Mouse (Mus musculus): ENCODE results near the gene Hist1h1c.
"Not testable (repeated sequence)": the region's sequence is repeated elsewhere in the genome, so short reads cannot be mapped to it uniquely, and the experiment has no call there.

The Hist1h1c gene

GRCm38 (mm10) chr13:23760972-23761864, 22.6 kb downstream of the Hist1h1c start, which contains the start of gene Hist1h4a:
Gene Hist1h4a (minus strand): TSS chr13:23761230.
- peak; percentile 100 for DNase-seq (ENCODE audit: low spot score in 2 of 2)

- peak; percentile 44 to 73 for DNase-seq (ENCODE audit: low spot score in 2 of 2)
Observed at GRCm38 (mm10) chr13:23761871-23762821, 23.5 kb downstream of the Hist1h1c start, which contains the start of gene Hist1h3a. Gene Hist1h3a (minus strand): TSS chr13:23762386.

DNA sequence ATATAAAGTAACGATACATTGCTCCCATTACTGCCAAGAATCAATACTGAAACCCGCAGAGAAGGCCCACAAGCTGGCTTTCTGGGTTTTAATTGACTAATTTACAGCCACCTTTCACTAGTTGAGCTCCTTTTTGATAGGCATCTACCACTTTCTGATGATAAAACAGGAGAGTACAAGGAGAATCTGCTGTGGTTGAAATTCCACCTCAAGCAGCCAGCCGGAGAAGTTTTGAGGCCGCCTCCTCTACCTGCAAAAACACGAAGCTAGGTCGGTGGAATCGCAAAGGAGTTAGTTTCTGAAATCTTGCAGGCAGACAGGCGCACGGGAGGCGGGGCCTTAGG, 24.6 kb downstream of the Hist1h1c start:
- no peak for DNase-seq (ENCODE audit: low spot score in 2 of 2)

DNA sequence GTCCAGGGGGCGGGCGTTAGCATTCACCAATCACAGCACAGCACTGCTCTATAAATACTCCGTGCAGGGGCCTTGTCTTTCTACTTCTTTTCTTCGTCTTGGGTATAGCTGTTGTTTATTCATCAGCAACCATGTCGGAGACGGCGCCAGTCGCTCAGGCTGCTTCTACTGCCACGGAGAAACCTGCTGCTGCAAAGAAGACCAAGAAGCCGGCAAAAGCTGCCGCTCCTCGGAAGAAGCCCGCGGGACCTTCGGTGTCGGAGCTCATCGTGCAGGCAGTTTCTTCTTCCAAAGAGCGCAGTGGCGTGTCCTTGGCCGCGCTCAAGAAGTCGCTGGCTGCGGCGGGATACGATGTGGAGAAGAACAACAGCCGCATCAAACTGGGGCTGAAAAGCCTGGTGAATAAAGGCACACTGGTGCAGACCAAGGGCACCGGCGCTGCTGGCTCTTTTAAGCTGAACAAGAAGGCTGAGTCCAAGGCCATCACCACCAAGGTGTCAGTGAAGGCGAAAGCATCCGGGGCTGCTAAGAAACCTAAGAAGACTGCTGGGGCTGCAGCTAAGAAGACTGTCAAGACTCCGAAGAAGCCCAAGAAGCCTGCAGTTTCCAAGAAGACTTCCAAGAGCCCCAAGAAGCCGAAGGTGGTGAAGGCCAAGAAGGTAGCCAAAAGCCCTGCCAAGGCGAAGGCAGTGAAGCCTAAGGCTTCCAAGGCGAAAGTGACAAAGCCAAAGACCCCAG, 25.1 kb downstream of the Hist1h1c start, which contains the start of gene Hist1h1a:
TSS of gene Hist1h1a (plus strand) at position 81 of the 738 bp plus-strand sequence.
- peak; percentile 91 to 92 for DNase-seq (ENCODE audit: low spot score in 2 of 2)

DNA sequence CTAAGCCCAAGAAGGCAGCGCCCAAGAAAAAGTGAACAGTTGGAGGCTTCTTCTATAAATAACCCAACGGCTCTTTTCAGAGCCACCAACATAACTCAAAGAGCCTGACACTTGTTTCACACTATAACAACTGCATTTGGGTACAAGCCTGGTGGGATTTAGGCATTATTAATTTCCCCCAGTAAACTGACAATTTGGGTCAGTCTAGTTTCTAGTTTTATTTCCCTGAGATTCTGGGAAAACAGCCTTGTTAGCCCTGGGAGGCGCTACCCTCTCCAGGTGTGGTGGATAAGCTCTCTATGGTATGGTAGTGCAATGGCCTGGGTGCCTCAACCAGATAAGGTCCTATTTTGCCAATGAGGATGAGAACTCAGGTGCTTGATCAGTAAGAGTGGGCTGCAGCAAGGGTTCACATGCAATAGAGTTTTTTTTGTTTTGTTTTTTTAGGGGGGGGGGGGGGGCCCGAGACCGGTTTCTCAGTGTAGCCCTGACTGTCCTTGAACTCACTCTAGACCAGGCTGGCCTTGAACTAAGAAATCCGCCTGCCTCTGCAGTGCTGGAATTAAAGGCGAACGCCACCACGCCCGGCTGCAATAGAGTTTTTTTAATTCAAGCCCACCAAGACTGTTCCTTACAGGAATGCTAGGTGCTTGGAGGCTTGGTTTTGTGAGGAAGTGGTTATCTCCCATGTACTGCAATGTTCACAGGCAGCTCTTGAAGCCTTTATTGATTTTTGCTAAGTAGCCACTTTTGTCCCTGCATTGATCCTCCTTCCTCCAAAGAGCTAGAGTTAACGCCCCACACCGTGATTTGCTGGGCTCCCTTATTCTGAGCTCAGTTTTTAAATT, 25.9 kb downstream of the Hist1h1c start:
- DNase-seq (ENCODE audit: low spot score in 2 of 2), result no peak

- no peak for DNase-seq (ENCODE audit: low spot score in 2 of 2)
Observed at GRCm38 (mm10) chr13:23765172-23765513, 26.5 kb downstream of the Hist1h1c start.

GRCm38 (mm10) chr13:23766772-23767171, 28.2 kb downstream of the Hist1h1c start:
- DNase-seq (ENCODE audit: low spot score in 2 of 2), result no peak

DNA sequence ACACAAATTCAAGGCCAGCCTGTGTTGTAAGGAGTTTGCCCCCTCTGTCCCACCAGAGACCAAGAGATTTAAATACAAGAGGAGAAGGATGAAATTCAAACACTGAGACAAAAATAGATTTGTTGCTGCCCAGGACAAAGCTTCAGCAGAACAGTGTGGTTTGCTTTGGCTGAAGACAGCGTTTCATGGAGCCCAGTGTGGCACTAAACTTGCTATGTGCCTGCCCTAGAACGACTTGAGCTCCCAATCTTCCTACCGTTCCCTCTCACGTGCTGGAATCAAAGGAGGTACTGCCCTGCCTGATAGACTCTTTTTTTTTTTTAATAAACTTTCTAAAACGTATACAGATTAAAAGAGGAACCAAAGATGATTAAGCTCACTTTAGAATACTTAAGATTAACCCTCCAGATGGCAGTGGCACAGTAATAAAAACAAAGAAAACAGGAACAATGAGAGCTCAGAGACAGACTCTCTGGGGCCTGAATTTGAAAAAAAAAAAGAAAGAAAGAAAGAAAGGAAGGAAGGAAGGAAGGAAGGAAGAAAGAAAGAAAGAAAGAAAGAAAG, 30.3 kb downstream of the Hist1h1c start:
- no peak for DNase-seq (ENCODE audit: low spot score in 2 of 2)

GRCm38 (mm10) chr13:23769613-23770012, 31.0 kb downstream of the Hist1h1c start, which contains the start of gene Trim38:
Gene Trim38 (plus strand): TSS chr13:23769913.
- DNase-seq (ENCODE audit: low spot score in 2 of 2), result not testable (repeated sequence)

DNA sequence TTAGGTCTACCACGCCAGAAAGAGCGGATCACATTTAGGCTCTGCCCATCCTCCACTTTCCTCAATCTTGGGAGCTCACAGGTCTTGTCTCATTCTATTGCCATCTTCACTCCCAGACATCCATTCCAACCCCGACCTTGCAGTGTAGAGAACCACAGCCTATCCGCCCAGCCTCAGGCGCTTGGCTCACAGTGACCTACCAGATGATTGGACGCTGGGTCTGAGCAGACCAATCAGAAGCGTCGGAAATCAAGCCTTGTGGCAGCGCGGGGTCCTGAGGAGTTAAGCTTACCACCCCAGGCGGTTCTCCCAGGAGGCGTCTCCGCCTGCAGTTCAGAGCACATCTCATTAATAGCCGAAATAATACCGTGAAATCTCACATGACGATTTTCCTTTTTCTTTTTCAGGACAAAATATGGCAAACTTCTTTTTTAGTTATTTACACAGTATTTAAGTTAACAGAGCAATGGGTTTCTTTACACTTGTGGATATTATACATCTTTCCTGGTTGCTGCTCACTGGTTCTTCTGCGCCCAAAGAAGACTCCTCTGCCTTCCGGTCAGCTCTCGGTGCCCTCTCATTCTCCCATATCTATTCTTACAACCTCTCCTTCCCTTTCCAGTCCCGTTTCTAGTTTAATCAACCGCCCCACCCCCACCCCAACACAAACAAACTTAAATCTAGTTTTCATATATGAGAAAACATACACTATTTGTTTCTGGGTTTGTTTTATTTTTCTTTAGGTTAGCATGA, 34.1 kb downstream of the Hist1h1c start:
- peak; percentile 75 to 83 for DNase-seq (ENCODE audit: low spot score in 2 of 2)

DNA sequence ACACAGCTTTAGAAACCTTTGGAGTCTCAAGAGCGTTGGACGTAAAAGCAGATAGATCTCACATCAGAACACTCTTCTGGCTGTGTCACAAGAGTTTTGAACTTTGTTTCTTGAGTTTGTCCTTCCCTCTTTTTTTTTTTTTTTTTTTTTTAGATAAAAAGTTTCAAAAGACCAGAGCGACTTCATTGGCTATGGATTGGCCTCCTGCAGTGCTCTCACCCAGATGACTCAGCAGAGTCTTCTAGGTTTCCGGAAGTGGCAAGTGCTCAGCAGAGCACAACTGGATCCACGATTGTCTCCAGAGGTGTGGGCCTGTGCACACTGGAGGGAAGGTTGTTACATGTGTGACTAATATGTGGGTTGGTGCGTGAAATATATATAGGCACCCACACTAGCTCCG, 39.7 kb downstream of the Hist1h1c start:
- no peak for DNase-seq (ENCODE audit: low spot score in 2 of 2)

DNA sequence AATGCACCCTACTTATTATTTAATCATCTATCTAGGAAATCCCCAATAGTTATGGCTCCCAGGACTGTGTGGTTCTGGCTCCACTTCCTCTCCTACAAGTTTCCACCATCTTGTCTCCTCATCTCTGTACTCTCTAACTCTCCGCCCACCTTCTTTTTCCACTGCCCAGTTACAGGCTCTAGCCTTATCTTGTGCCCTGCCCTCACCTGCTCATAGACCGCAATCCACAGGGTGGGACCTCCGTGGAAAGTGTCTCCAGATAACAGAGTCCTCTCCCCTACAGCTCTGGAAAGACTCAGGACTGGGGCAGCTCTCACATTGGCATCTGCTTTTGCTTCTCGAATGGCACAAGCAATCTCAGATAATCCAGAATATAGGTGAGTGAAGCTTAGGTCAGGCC, 40.4 kb downstream of the Hist1h1c start:
- no peak for DNase-seq (ENCODE audit: low spot score in 2 of 2)
